Mouse (Mus musculus): ENCODE data around the gene Arid4a.

The Arid4a gene

DNA sequence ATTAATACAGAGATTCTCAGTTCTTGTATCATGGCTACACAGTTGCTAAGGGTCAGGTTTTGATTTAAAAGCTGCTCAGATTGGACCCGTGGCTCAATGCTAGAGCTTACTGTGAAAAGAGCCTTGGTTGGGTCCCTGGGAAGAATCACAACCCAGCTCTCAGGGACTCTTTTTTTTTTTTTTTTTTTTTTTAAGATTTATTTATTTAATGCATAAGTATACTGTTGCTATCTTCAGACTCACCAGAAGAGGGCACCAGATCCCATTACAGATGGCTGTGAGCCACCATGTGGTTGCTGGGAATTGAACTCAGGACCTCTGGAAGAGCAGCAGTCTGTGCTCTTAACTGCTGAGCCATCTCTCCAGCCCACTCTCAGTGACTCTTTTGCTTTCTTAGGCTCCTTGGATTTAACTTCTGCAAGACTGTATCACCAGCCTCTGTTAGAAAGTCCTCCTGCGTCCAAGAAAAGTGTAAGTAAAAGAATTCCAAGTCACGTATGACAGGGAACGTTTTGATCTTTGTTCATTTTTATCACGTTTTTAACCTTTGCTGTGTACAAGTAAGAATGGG is 123.6 kb downstream of the Arid4a start:
- no peak for DNase-seq (ENCODE audit: extremely low spot score, low read depth, low spot score)

GRCm38 (mm10) chr12:71141189-71141588 is 125.4 kb downstream of the Arid4a start:
- DNase-seq (ENCODE audit: extremely low spot score, low read depth, low spot score) = no peak

DNA sequence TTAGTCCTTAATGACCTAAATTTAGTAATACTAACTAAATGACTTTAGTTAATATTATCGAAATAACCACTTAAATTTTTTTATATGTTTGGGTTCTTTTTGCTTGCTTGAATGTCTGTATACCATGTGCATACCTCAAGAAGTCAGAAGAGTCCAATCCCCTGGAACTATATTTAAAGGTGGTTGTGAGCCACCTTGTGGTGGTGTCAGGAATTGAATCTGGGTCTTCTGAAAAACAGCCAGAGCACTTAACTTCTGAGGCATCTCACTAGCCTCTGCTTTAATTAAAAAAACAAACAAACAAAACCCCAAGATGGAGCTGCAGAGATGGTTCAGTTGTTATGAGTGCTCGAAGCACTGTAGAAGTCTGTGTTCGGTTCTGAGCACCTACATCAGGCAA is 131.9 kb downstream of the Arid4a start:
- DNase-seq (ENCODE audit: extremely low spot score, low read depth, low spot score) = no peak
